Mouse (Mus musculus) ovary, postnatal 10 days (tissue): ENCODE measurements at regions not wholly inside any gene's neighbourhood (a gene's known extent, or its start where the extent isn't known, plus 50 kb on each side); places are given as distances from the start of the nearest gene placed in this dataset.

Experiments used
- DNase-seq: peaks from one replicate; pipeline ENCODE4 v3.0.0; 2022; ENCODE audit warnings: low spot score

- no peak for DNase-seq
Observed at GRCm38 (mm10) chr8:125367374-125367773, 202.2 kb downstream of the Sipa1l2 start.

DNA sequence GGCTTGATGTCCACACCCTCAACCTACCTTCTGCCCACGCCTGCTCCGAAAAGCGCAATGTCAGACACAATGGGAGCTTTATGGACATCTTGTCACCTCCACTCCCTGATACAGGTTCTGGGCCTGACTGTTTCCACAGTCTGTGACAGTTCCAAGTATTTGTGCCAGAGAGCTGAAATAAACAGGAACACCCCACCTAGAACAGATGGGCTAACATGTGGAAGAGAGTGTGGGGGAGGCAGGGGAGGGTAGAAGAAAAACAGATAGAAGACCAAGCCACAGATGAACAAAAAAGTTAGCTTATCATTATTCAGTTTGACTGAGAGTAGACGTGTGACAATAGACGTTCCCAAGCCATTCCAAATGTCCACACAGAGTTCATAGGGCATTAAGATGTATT, 204.6 kb downstream of the Sipa1l2 start:
- DNase-seq = no peak

- no peak for DNase-seq
Observed at GRCm38 (mm10) chr8:125359456-125359855, 210.2 kb downstream of the Sipa1l2 start.

DNA sequence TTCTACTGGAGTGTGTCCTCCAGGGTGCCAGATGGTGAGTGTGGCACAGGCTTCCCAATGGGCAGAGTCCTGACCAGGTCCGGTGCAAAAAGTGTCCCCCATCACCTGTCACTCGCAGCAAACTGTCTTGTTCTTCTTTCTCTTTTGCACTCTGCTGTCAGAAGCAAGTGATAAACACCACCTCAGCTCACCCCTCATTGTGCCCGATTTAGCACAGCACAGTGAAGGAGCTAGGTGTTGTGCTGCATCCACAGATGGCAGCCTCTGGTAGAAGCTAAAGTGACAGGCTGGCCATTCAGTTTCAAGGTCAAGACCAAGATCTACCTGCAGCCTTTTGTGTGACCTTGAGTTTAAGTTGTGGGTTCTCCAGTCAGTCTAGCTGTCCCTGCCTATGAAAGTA, 211.8 kb downstream of the Sipa1l2 start:
- DNase-seq = no peak

DNA sequence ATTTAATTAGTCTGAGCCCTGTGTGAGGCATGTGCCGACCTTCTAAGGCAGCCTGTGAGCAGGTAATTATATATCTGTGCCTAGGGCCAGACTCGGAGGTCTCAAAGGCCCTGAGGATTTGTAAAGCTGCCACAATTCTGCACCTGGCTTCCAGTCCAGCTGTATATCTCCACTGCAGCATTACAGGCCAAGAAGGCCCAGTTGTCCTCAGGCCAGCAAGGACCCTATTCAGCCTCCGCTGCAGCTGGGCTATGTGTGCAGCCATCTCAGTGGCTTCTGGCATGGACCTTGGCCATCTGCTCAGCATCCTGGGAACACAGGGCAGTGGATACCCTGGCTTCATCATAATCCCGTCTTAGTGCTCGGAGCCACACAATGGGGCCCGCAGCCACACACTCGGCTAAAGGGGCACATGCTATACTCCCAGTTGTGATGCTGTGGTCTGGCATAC, 214.5 kb downstream of the Sipa1l2 start:
- no peak for DNase-seq

DNA sequence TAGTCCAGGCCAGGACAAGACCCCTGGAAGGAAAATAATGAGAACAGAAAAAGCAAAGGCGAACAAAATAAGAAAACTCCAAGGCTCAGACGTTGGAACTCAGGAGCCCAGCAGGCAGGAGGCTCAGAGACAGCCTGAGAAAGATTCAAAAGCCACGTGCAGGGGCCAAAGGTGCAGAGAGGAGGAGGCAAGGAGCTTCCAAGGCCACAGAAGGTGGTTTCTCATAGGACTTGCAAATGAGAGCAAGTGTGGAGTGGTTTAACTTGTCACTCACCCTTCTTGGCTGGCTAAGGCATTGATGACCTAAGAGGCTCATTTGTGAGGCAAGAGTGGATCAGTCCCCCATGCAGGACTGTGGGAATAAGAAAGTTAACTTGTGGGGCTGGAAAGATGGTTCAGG, 217.3 kb downstream of the Sipa1l2 start:
- no peak for DNase-seq

- no peak for DNase-seq
Observed at GRCm38 (mm10) chr8:125351486-125352032, 218.0 kb downstream of the Sipa1l2 start.

GRCm38 (mm10) chr8:125349290-125350025, 220.2 kb downstream of the Sipa1l2 start:
- peak; percentile 52 for DNase-seq

- DNase-seq = no peak
Observed at GRCm38 (mm10) chr8:125346182-125346581, 223.4 kb downstream of the Sipa1l2 start.

GRCm38 (mm10) chr8:125345571-125345970, 224.0 kb downstream of the Sipa1l2 start:
- DNase-seq = no peak

DNA sequence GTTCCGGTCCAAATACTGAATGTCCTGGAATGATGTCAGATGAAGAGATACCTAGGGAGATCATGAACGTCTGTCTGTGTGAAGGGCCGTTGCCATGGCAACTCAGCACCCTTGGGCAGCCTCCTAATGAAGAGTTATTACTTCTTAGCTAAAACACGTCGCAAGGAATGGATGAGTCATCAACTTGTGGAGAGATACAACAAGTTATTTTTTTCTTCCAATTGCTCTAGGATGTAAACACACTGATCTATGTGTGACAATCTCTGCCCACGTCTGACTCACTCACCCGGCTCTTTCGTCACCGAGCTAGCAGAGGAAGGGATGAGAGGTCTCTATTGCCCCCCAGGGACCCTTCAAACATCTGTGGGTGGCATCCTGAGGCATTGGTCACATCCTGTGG, 225.7 kb downstream of the Sipa1l2 start:
- no peak for DNase-seq

DNA sequence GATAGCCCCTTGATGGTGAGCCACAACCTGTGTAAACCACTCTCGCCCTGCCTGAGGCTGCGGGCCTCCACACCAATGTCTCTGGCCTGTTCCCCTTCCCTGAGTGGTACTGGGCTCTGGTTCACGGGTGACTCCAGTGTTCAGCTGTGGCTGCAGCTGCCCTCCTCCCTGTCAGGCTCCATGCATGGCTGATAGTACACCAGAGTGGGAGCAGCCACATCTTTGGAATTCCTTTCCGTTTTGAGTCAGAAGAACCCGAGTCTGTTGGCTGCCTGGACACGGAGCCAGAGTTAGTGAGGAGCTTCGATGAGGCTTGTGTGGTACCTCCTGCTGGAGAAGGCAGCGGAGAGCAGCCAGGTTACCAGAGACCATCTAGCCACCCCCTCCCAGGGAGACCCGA, 227.1 kb downstream of the Sipa1l2 start:
- DNase-seq = no peak

GRCm38 (mm10) chr8:125341606-125342005, 228.0 kb downstream of the Sipa1l2 start:
- DNase-seq = no peak

GRCm38 (mm10) chr8:125338222-125338621, 231.4 kb downstream of the Sipa1l2 start:
- no peak for DNase-seq

DNA sequence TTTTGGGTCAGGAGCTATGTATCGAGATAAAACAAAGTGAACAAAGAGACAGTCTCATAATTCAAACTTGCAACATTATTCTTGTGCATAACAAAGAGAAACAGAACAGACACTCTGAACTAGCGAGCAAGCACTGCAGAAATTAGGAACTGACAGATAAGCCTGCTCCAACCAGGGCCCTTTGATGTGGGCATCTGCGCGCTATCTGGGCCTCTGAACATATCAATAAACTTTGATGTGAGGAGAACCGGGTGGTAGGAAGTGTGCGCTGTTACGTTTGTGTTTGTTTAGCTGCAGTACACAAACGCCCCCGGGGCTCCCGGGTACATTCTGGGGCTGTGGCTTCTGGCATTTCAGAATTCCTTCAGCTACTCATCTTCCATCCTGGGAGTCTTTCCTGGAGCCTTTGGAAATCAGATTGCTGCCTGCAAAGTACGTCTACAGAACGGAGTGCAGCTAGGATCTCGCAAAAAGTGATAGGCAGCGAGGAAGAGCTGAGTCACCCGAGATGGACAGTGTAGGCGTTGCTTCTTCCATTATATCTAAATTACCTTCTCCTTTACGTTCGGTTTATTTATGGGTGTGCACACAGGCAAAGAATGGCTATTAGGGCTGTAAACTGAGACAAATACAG, 232.0 kb downstream of the Sipa1l2 start:
- no peak for DNase-seq

GRCm38 (mm10) chr8:125336799-125337198, 232.8 kb downstream of the Sipa1l2 start:
- DNase-seq = no peak

DNA sequence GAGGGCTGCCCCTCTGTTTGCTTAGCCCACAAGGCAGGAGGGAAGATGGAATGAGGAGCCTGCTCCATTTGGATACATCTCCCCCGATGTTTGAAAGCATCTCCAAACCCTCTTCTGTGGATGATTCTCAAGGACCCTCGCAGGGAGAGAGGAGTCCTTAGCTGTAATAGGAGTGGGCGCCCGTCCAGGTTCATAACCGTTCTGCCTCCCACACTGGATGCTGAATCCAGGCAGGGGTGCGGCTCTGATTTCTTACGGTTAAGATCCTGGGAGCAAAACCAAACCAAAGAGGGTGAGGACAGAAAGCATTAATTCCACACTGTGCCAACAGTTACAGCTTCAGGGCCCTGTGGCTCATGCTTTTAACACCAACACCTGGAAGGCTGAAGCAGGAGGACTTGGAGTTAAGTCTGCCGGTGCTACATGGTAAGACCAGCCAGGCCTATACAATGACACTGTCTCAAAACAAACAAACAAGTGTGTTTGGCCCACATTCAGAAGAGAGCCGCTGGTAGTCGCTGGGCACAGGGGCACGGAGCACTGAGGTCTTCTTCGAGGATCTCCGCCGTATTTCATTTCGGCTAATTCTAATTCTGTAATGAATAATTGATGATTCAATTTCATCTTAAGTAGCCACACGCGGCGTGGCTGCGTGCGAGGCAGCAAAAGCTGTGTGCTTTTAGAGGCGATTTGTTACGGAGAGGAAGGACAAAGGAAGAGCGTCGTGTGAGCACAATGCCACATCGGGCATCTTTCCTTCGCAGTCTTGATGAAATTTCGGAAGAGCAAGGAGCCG, 233.8 kb downstream of the Sipa1l2 start:
- no peak for DNase-seq

DNA sequence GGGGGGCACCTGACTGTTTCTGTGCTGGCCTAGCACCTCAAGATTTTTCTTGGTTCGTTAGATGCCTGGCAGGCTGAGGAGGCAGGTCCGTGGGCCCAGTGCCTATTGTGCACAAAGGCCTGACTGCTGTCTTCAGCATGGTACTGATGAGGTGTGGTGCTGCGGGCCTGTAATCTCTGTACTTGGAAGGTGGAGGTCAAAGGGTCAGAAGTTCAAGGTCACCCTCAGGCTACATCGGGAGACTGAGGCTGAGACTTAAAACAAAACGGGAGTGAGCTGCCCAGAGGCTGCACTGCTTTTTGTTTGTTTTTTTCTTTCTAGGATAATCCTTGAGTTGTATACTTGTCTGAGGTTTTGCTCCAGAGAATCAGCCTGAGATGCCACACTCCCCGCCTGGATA, 234.4 kb downstream of the Sipa1l2 start:
- no peak for DNase-seq

GRCm38 (mm10) chr8:125330638-125331037, 239.0 kb downstream of the Sipa1l2 start:
- DNase-seq = no peak

- DNase-seq = no peak
Observed at GRCm38 (mm10) chr8:125328650-125329049, 241.0 kb downstream of the Sipa1l2 start.

- DNase-seq = no peak
Observed at GRCm38 (mm10) chr8:125327551-125328262, 241.9 kb downstream of the Sipa1l2 start.

GRCm38 (mm10) chr8:125327006-125327405, 242.6 kb downstream of the Sipa1l2 start:
- no peak for DNase-seq
